Mouse (Mus musculus) lung, embryonic 16.5 days (tissue): ENCODE data around the gene Dnajb8. TPM values are rescaled to one million over a fixed set of nuclear protein-coding genes. Genes with fewer than 3 reads are reported as not detected.

ENCODE experiments used
- ATAC-seq: fragments of 200-750 bp; cut with Nextera tagmentation; 2 replicates; pipeline ENCODE4 v1.8.0; 2017; ENCODE audit warnings: low read depth, mild to moderate bottlenecking, moderate library complexity
- H3K27ac ChIP-seq: fragments of 300-500 bp; sonication (generic); 2 replicates; pipeline ENCODE4 v1.5.1; 2014; ENCODE audit warnings: mild to moderate bottlenecking, control low read depth, low read length
- H3K27me3 ChIP-seq: fragments of 300-500 bp; sonication (generic); 2 replicates; pipeline ENCODE4 v1.6.1; 2014; ENCODE audit warnings: low read depth, low read length, mixed read lengths; ENCODE audit not compliant: control insufficient read depth, insufficient read depth
- H3K36me3 ChIP-seq: fragments of 300-500 bp; sonication (generic); 2 replicates; pipeline ENCODE4 v1.6.1; 2014; ENCODE audit warnings: low read length; ENCODE audit not compliant: control insufficient read depth, insufficient read depth
- H3K4me1 ChIP-seq: fragments of 300-500 bp; sonication (generic); replicated peaks from 2 replicates; pipeline ENCODE4 v1.6.1; 2014; ENCODE audit warnings: low read length, mixed read lengths; ENCODE audit not compliant: control insufficient read depth, insufficient read depth
- H3K4me2 ChIP-seq: fragments of 300-500 bp; sonication (generic); 2 replicates; pipeline ENCODE4 v1.6.1; 2014; ENCODE audit warnings: low read depth, low read length, control low read depth
- H3K4me3 ChIP-seq: fragments of 300-500 bp; sonication (generic); 2 replicates; pipeline ENCODE4 v1.5.1; 2014; ENCODE audit warnings: mild to moderate bottlenecking, low read length, control low read depth
- H3K9ac ChIP-seq: fragments of 300-500 bp; sonication (generic); 2 replicates; pipeline ENCODE4 v1.6.1; 2014; ENCODE audit warnings: low read length, control low read depth
- H3K9me3 ChIP-seq: fragments of 300-500 bp; sonication (generic); 2 replicates; pipeline ENCODE4 v1.6.1; 2016; ENCODE audit warnings: low read length; ENCODE audit not compliant: control insufficient read depth
- whole genome bisulfite sequencing: fragments of 180-500 bp; shearing (Covaris S2); extraction: QIAGEN DNeasy Blood & Tissue Kit; methylation state at CpG from one replicate; pipeline ENCODE4 v1.1.7; 2014; 5-methylcytosine and 5-hydroxymethylcytosine counted together
- polyA plus RNA-seq: library from polyadenylated mRNA; unstranded; fragments of >200 nt; fragmentation: Nextera tagmentation; extraction: Ambion mirVana; gene quantifications from 2 replicates; pipeline ENCODE4 v1.2.1, GENCODE M21; 2015

Gene Dnajb8
- polyA plus RNA-seq, 1 experiment from 2014 or later, result not detected

DNA sequence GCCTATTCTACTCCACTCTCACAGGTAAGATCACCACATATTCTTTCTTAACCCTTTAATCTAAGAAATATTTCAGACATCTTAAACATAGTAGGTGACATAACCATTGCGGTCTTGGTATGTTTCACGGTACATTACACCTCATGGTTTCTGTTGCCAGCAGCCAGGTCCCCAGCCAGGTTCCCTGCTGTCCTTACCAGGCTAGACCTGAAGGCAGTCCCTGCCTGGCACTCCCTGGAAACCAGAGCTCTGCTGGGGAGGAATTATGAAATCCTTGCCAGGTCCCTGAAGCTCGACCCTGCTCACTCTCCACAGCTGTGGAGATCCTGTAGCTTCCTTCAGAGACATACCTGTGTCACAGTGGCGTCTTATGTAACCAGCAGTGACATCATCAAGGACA is 5.9 kb upstream of the Dnajb8 start:
- no peak overlapping the region for H3K4me2 ChIP-seq
- ATAC-seq, result no peak
- no peak overlapping the region for H3K27ac ChIP-seq
- no peaks in the 10 kb centered on the region for H3K36me3 ChIP-seq
- no peaks in the 10 kb centered on the region for H3K4me1 ChIP-seq
- H3K9me3 ChIP-seq, result peaks cover 3% of the 10 kb centered on the region; the same call in 1 of the 2 replicates
- 68% methylated on average over 4 of the region's 4 CpGs for WGBS
- no peaks in the 10 kb centered on the region for H3K27me3 ChIP-seq
- no peak overlapping the region for H3K4me3 ChIP-seq
- no peak overlapping the region for H3K9ac ChIP-seq

DNA sequence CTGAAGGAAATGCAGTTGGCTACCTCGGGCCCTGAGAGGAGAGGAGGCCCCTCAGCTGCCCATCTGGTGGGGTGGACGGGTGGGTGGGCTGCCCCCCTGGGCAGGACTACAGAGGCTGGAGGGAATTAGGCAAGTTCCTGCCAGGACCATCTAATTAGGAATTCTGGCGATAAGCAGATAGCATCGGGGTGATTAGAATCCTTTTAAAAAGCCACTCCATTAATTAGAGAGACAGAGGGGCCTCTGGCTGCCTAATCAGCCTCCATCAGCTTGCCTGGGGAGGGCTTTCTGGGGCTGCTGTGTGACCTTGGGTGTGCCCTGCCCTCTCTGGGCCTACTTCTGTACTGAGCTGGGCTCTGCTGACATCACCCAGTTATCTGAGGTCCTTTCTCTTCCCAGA is 3.0 kb upstream of the Dnajb8 start:
- H3K4me3 ChIP-seq, result no peak overlapping the region
- 15% methylated on average over 4 of the region's 4 CpGs for WGBS
- no peaks in the 10 kb centered on the region for H3K4me1 ChIP-seq
- H3K9ac ChIP-seq, result no peak overlapping the region
- ATAC-seq, result no peak
- no peaks in the 10 kb centered on the region for H3K36me3 ChIP-seq
- H3K4me2 ChIP-seq, result no peak overlapping the region
- H3K27ac ChIP-seq, result no peak overlapping the region
- no peaks in the 10 kb centered on the region for H3K27me3 ChIP-seq
- peaks cover 3% of the 10 kb centered on the region; the same call in 1 of the 2 replicates for H3K9me3 ChIP-seq

DNA sequence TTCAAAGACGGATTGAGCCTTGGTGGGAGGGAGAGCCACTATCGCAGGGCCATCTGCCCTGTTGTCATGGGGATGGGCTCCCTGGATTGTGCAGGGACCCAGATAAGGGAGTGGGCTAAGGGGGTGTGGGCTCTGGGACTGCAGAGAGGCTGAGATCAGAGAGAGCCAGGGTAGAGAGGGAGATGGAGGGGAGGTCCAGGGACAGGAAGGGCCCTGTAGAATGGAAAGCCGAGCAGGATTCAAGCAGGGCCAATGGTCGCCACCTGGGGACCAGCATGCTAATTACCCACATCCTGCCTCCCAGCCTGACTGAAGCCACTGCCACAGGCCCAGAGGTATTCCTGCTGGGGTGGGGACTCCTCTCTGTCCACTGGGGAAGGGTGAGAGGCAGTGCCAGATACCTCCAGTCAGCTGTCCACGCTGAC is 4.5 kb downstream of the Dnajb8 start:
- H3K9me3 ChIP-seq, result no peaks in the 10 kb centered on the region
- H3K4me1 ChIP-seq, result no peaks in the 10 kb centered on the region
- no peak overlapping the region for H3K4me2 ChIP-seq
- WGBS, result 27% methylated on average over 5 of the region's 5 CpGs
- H3K27ac ChIP-seq, result no peak overlapping the region
- H3K9ac ChIP-seq, result no peak overlapping the region
- H3K4me3 ChIP-seq, result no peak overlapping the region
- no peaks in the 10 kb centered on the region for H3K27me3 ChIP-seq
- ATAC-seq, result peak; percentile 9; the same call in 1 of the 2 replicates
- no peaks in the 10 kb centered on the region for H3K36me3 ChIP-seq

DNA sequence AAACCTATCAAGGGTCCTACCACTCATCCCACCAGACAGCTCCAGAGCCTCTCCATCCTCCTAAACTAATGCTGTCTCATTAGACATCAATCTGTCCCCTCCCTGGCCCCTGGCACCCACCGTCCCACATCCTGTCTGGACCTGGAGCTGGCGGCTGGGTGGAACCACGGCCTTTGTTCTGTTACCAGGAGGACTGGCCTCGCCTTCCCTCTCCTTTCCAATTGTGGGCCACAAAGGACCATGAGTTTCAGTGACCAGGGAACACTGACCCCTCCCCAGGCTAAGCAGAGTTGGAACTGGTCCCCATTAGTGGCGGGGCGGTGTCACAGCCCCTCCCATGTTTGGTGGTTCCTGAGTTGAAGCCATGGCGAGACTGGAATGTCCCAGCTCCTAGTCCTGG is 5.5 kb downstream of the Dnajb8 start:
- H3K36me3 ChIP-seq, result no peaks in the 10 kb centered on the region
- no peaks in the 10 kb centered on the region for H3K27me3 ChIP-seq
- no peak overlapping the region for H3K4me3 ChIP-seq
- WGBS, result 57% methylated on average over 7 of the region's 7 CpGs
- no peaks in the 10 kb centered on the region for H3K4me1 ChIP-seq
- H3K27ac ChIP-seq, result no peak overlapping the region
- H3K9ac ChIP-seq, result no peak overlapping the region
- ATAC-seq, result no peak
- H3K4me2 ChIP-seq, result no peak overlapping the region
- H3K9me3 ChIP-seq, result no peaks in the 10 kb centered on the region

DNA sequence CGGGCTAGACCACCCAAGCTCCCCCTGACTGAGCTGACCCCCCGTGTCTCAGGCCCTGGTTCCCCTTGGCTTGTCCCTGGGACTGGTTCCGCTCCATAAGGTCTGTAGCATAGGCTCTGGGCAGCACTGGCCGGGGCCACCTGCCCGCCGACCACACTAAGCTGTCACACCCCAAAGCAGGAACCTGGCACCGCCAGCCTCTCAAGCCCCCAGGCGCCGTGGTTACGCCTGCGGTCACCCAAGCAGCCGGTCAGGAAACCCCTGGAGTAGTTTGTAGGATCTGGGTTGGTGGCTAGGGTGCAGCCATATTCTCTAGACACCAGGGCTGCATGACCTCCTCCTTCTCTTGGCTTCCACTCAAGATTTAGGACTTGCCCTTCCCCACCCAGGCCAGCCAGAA is 7.2 kb downstream of the Dnajb8 start:
- Histone ChIP-seq H3K4me2 (no peak overlapping the region), H3K9me3 (no peaks in the 10 kb centered on the region), H3K27me3 (no peaks in the 10 kb centered on the region), H3K4me3 (no peak overlapping the region), H3K4me1 (peaks cover 5% of the 10 kb centered on the region; the same call in 1 of the 2 replicates), H3K27ac (no peak overlapping the region), H3K9ac (no peak overlapping the region), H3K36me3 (no peaks in the 10 kb centered on the region)
- no peak for ATAC-seq
- 79% methylated on average over 12 of the region's 12 CpGs for WGBS

DNA sequence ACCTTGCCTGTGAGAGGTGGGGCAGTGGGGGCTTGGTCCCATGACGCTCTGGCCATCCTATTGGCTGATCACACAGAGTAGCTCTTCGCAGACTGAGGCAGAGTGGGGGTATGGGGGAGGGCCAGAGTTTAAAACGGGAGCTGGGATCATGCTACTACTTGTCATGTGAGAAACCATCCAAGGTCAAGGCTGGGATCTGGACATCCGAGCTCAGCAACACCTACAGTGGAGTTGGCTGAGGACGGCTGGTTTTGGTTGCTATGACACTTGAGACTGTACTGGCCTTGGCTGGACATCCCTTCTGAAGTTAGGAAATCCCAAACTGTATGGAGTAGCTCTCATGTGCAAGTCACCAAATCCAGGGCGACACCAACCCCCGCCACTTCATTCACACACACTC is 9.8 kb downstream of the Dnajb8 start:
- no peaks in the 10 kb centered on the region for H3K36me3 ChIP-seq
- peaks cover 16% of the 10 kb centered on the region; the same call in 1 of the 2 replicates for H3K4me1 ChIP-seq
- no peak overlapping the region for H3K27ac ChIP-seq
- no peak overlapping the region for H3K4me2 ChIP-seq
- no peak overlapping the region for H3K4me3 ChIP-seq
- H3K9ac ChIP-seq, result no peak overlapping the region
- H3K27me3 ChIP-seq, result peaks cover 6% of the 10 kb centered on the region; the same call in 1 of the 2 replicates
- ATAC-seq, result no peak
- WGBS, result 59% methylated on average over 7 of the region's 7 CpGs
- H3K9me3 ChIP-seq, result no peaks in the 10 kb centered on the region

DNA sequence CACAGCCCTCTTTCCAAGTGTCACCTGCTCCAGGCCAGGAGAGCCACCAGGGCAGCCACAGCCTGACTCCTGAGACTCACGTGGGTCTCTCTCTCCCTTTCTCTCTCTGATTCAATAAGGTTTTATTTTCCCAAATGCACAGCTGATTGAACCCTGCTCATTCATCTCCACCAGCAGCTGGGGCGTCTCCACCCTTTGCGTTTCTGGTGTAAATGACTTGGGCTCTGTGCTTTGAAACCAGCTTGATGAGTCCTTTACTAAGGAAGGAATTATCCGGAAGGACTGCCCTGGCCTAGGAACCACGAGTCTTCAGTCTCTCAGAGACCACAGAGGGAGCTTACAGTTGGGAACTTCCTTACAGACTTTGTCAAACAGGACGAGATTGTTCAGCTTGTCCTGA is 10.2 kb downstream of the Dnajb8 start:
- no peak overlapping the region for H3K4me2 ChIP-seq
- ATAC-seq, result no peak
- WGBS, result 60% methylated on average over 6 of the region's 6 CpGs
- peaks cover 16% of the 10 kb centered on the region; the same call in 1 of the 2 replicates for H3K4me1 ChIP-seq
- H3K36me3 ChIP-seq, result no peaks in the 10 kb centered on the region
- H3K27ac ChIP-seq, result no peak overlapping the region
- H3K27me3 ChIP-seq, result peaks cover 6% of the 10 kb centered on the region; the same call in 1 of the 2 replicates
- H3K9me3 ChIP-seq, result no peaks in the 10 kb centered on the region
- no peak overlapping the region for H3K4me3 ChIP-seq
- no peak overlapping the region for H3K9ac ChIP-seq

DNA sequence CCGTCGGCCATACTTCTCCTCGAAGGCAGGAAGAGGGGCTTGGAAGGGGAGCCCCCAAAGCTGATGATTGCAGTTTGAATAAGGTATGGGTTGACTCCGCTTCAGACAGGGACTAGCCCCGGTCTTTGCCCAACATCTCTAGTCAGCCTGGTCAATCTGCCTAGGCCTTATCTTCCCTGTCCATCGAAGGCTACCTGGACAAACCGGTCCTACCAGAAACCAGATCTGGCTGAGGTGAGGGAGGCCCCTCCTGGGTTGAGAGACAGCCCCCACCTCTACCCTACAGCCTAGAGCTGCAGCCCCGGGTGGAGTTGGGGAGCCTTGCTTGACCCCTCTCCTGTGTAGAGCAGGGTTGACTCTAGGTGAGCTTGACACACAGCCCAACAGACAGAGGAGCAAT is 11.9 kb downstream of the Dnajb8 start:
- WGBS, result 51% methylated on average over 8 of the region's 8 CpGs
- H3K9ac ChIP-seq, result no peak overlapping the region
- no peak overlapping the region for H3K27ac ChIP-seq
- H3K4me2 ChIP-seq, result no peak overlapping the region
- no peaks in the 10 kb centered on the region for H3K9me3 ChIP-seq
- H3K27me3 ChIP-seq, result peaks cover 9% of the 10 kb centered on the region; the same call in 1 of the 2 replicates
- H3K4me3 ChIP-seq, result no peak overlapping the region
- H3K36me3 ChIP-seq, result no peaks in the 10 kb centered on the region
- peaks cover 16% of the 10 kb centered on the region; the same call in 1 of the 2 replicates for H3K4me1 ChIP-seq
- ATAC-seq, result peak; percentile 45

DNA sequence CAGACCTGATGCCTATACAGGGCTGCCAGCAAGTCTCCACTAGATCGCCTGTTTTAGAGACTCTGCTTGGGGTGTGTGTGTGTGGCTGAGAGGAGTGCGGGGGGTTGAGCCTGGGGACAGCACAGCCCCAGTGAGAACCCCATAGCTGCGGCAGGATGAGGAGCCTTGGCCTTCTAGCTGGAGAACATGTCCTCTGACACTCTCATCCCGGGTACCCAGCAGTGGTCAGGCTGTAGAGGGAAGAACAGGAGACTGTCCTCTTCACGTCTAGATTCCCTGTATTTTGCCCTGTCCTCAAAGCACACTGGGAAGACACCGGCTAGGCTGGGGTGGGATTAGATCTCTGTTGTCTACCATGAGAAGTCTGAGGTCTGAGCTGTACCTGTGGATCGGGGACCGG is 13.4 kb downstream of the Dnajb8 start:
- Histone ChIP-seq H3K27me3 (peaks cover 9% of the 10 kb centered on the region; the same call in 1 of the 2 replicates), H3K9ac (no peak overlapping the region), H3K36me3 (no peaks in the 10 kb centered on the region), H3K27ac (no peak overlapping the region), H3K4me2 (no peak overlapping the region), H3K4me1 (peaks cover 16% of the 10 kb centered on the region; the same call in 1 of the 2 replicates), H3K9me3 (no peaks in the 10 kb centered on the region), H3K4me3 (no peak overlapping the region)
- no peak for ATAC-seq
- 32% methylated on average over 8 of the region's 8 CpGs for WGBS

DNA sequence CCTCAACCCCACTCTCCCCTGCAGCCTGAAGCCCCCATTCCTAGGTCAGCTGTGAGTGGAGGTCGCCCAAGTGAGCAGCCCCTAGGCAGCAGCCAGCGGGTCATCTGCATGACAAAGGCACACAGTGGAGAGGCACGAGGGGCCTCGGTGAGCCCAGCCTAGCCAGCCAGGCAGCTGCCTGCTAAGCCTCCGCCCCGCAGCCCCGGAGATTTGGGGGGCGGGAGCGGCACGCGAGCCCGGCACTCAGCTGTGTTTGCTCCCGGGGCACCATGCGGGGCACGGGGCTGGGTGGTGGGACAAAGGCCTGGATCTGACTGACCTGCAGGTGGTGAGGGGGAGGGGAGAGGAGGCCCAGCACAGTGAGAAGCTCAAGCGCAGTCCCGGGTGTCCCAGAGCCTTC is 13.9 kb downstream of the Dnajb8 start:
- Histone ChIP-seq H3K4me3 (no peak overlapping the region), H3K4me1 (peaks cover 16% of the 10 kb centered on the region; the same call in 1 of the 2 replicates), H3K4me2 (peak overlapping the region; percentile 36; the same call in 1 of the 2 replicates), H3K9ac (0 out of 2 replicates have a peak overlapping the region, but pooled peaks have one; percentile 1), H3K9me3 (no peaks in the 10 kb centered on the region), H3K27ac (no peak overlapping the region), H3K36me3 (no peaks in the 10 kb centered on the region), H3K27me3 (peaks cover 9% of the 10 kb centered on the region; the same call in 1 of the 2 replicates)
- no peak for ATAC-seq
- 4% methylated on average over 17 of the region's 17 CpGs for WGBS
